In the genomic region with DNA sequence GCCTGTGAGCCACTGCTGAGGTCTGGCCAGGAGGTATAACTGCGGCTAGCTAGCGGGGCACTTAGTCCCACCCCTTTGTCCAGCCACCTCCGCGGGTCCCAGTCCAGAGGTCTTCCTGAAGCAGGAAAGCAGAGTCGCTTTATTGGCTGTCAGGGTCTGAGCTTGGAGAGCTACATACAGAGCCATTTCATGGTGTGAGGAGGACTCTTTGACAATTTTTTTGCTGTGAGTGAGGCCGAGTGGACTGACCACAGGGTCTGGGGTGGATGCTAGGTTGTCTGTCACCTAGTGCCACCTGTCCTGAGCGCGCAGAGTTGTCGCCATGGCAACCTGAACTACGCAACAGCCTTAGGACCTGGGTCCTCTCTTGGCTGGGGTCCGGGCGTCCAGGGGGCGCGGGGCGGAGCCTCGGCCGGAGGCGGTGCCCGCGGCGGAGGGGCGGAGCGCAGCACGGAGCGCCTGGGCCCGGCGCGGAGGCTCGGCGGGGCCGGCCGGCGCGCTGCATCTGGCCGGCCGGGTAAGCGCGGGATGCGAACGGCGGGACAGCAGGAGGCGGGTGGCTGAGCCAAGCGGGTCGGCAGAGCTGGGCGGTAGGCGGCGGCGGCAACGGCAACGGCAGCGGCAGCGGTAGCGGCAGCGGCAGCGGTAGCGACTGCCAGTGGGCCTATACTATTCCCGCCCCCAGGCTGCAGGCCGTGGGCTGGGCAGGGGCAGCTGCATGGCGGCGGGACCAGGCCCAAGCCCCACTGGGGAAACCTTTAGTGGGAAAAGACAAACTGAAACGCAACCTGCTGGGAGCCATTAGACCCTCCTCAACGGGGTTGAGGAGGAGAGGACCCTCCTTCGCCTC, we compare ENCODE assay signal across 8 mouse cellular contexts. TPM values are rescaled to one million over a fixed set of nuclear protein-coding genes. Genes with fewer than 3 reads are reported as not detected.
DNase-seq lines count a peak whose midpoint lies in the region; ATAC-seq and TF ChIP-seq lines count a peak whose summit lies in the region.

A gene (plus strand): TSS at position 489 of the 850 bp plus-strand sequence.

- H3K27ac ChIP-seq in intestine, embryonic 14.5 days (ENCODE audit: low read depth) = no peak within 1 kb of the TSS
- no peak within 1 kb of the TSS for H3K27ac ChIP-seq in liver, embryonic 14.5 days
- H3K27ac ChIP-seq in stomach, embryonic 15.5 days = no peak within 1 kb of the TSS

- peaks cover 13% of the 10 kb centered on the region; the same call in 1 of the 2 replicates for H3K4me1 ChIP-seq in intestine, embryonic 14.5 days (replicated peaks; ENCODE audit: control insufficient read depth, insufficient read depth, low read length)
- H3K4me1 ChIP-seq in liver, embryonic 14.5 days (replicated peaks; ENCODE audit: control insufficient read depth in 2 of 2, insufficient read depth in 2 of 2, low read length in 1 of 2) = no peaks in the 10 kb centered on the region
- peaks cover 29% of the 10 kb centered on the region for H3K4me1 ChIP-seq in stomach, embryonic 15.5 days

- peak within 1 kb of the TSS; percentile 57 for H3K4me2 ChIP-seq in intestine, embryonic 14.5 days (ENCODE audit: low read length)
- peak within 1 kb of the TSS; percentile 48 for H3K4me2 ChIP-seq in liver, embryonic 14.5 days (ENCODE audit: low read depth)
- peak within 1 kb of the TSS; percentile 90 for H3K4me2 ChIP-seq in stomach, embryonic 15.5 days

- H3K27me3 ChIP-seq in intestine, embryonic 14.5 days (replicated peaks; ENCODE audit: control insufficient read depth, insufficient read depth, low read length) = peaks cover 17% of the 10 kb centered on the region
- H3K27me3 ChIP-seq in liver, embryonic 14.5 days (ENCODE audit: control insufficient read depth, insufficient read depth, low read length) = peaks cover 34% of the 10 kb centered on the region
- peaks cover 27% of the 10 kb centered on the region for H3K27me3 ChIP-seq in stomach, embryonic 15.5 days (replicated peaks)

- peak; percentile 41 for ATAC-seq in intestine, embryonic 14.5 days (replicated peaks; ENCODE audit: low FRiP score, low TSS enrichment, low read depth)
- no peak for ATAC-seq in liver, embryonic 14.5 days (ENCODE audit: insufficient read depth)
- ATAC-seq in stomach, embryonic 15.5 days (ENCODE audit: insufficient read depth, low FRiP score, low read depth) = peak; percentile 51; the same call in 1 of the 2 replicates

- peak within 1 kb of the TSS; percentile 46 for H3K4me3 ChIP-seq in intestine, embryonic 14.5 days (ENCODE audit: low read depth, low read length)
- H3K4me3 ChIP-seq in liver, embryonic 14.5 days (ENCODE audit: insufficient read depth in 1 of 2, low read depth in 2 of 2, low read length in 2 of 2) = peak within 1 kb of the TSS; percentile 11 to 39; a peak in 3 of 4 replicates
- peak within 1 kb of the TSS; percentile 61 for H3K4me3 ChIP-seq in stomach, embryonic 15.5 days (replicated peaks)

- no peaks in the 10 kb centered on the region; the same call in 1 of the 2 replicates for H3K36me3 ChIP-seq in intestine, embryonic 14.5 days (ENCODE audit: control insufficient read depth, insufficient read depth, low read length)
- no peaks in the 10 kb centered on the region for H3K36me3 ChIP-seq in liver, embryonic 14.5 days (replicated peaks; ENCODE audit: control insufficient read depth, insufficient read depth, low read depth)
- 0 out of 2 replicates have a peak, but pooled peaks cover 4% of the 10 kb centered on the region for H3K36me3 ChIP-seq in stomach, embryonic 15.5 days

- 2% methylated on average over 63 of the region's 63 CpGs for WGBS in intestine, embryonic 14.5 days
- WGBS in liver, embryonic 14.5 days (ENCODE audit: insufficient replicate concordance) = 4% methylated on average over 58 of the region's 63 CpGs
- 2% methylated on average over 63 of the region's 63 CpGs for WGBS in stomach, embryonic 15.5 days

- no peak for TF ChIP-seq CTCF in liver, embryonic 14.5 days (IDR thresholded peaks at IDR 0.05; ENCODE audit: low read depth)

- DNase-seq in left cerebral cortex, adult 18-20 months (ENCODE audit: low spot score in 2 of 2) = peak in 1 of 2 experiments; percentile 50
- no peak for DNase-seq in left cerebral cortex, adult 9 months (ENCODE audit: low spot score in 2 of 2)
- peak; percentile 44 for DNase-seq in ZHBTc4 (ENCODE audit: low read depth, low spot score)
- DNase-seq in embryo, embryonic 11 days = peak; percentile 79
- DNase-seq in intestine, embryonic 14.5 days (ENCODE audit: low spot score) = peak; percentile 69
- DNase-seq in liver, embryonic 14.5 days (ENCODE audit: low read depth in 3 of 3, low spot score in 3 of 3) = no peak
- no peak for DNase-seq in urinary bladder, postnatal 14 days (ENCODE audit: low spot score)

- H3K9ac ChIP-seq in intestine, embryonic 14.5 days (ENCODE audit: low read length) = peak within 1 kb of the TSS; percentile 37
- no peak within 1 kb of the TSS for H3K9ac ChIP-seq in liver, embryonic 14.5 days (replicated peaks)
- peak within 1 kb of the TSS; percentile 34; the same call in 1 of the 2 replicates for H3K9ac ChIP-seq in stomach, embryonic 15.5 days

- TF ChIP-seq EP300 in liver, embryonic 14.5 days (IDR thresholded peaks at IDR 0.05; ENCODE audit: low read depth) = no peak

- H3K9me3 ChIP-seq in intestine, embryonic 14.5 days (ENCODE audit: control insufficient read depth, low read length) = no peaks in the 10 kb centered on the region
- H3K9me3 ChIP-seq in liver, embryonic 14.5 days (ENCODE audit: control insufficient read depth, low read length) = no peaks in the 10 kb centered on the region
- no peaks in the 10 kb centered on the region for H3K9me3 ChIP-seq in stomach, embryonic 15.5 days

RNA-seq across cellular contexts. Expression of the gene that starts here (rescaled TPM):
- total RNA-seq in left cerebral cortex, adult 18-20 months (2021) = 10 to 100 TPM; 25.5 to 27.5 TPM
- 6.6 and 7.6 TPM in 2 replicates for polyA plus RNA-seq in intestine, embryonic 14.5 days (2014; fragmentation: Nextera tagmentation; extraction: Ambion mirVana)
- polyA plus RNA-seq in liver, embryonic 14.5 days (2012; rRNA removed) = 0.29 and 0.54 TPM in 2 replicates
- 0.11 TPM in 1 of 2 replicates, not detected in the other for polyA plus RNA-seq in liver, embryonic 14.5 days (2014; fragmentation: Nextera tagmentation; extraction: Ambion mirVana)
- 8.4 and 10.5 TPM in 2 replicates for polyA plus RNA-seq in stomach, embryonic 15.5 days (2015; fragmentation: Nextera tagmentation; extraction: Ambion mirVana)

Comparison
In these comparisons a context has a peak if more than half of its experiments do, and no peak if none do; other contexts are left out.
1. DNase-seq: peak in ZHBTc4 (single experiment), embryo, embryonic 11 days (single experiment) and intestine, embryonic 14.5 days (single experiment); none in left cerebral cortex, adult 9 months (0 of 2), liver, embryonic 14.5 days (0 of 3) and urinary bladder, postnatal 14 days (single experiment).
2. Peak in every context shown above with its lines, with median percentiles within 50 percentile points of each other: H3K4me2 ChIP-seq and H3K4me3 ChIP-seq.